Mouse (Mus musculus) G1E (cell line): ENCODE results near the gene Myo18a. TPM values are rescaled to one million over a fixed set of nuclear protein-coding genes. Genes with fewer than 3 reads are reported as not detected.

Experiments
- ATAC-seq: 2 replicates; pipeline ENCODE4 v1.8.0; 2016; ENCODE audit warnings: mild to moderate bottlenecking; ENCODE audit not compliant: insufficient number of reproducible peaks, poor library complexity, low FRiP score, severe bottlenecking; ENCODE audit errors: extremely low read depth
- DNase-seq: peaks from one replicate; pipeline ENCODE4 v3.0.0; 2012; ENCODE audit warnings: low spot score
- H3K27me3 ChIP-seq: 2 replicates; pipeline ENCODE4 v1.6.1; 2012; ENCODE audit warnings: mild to moderate bottlenecking, low read length, inconsistent platforms; ENCODE audit not compliant: insufficient read depth
- H3K36me3 ChIP-seq: replicated peaks from 2 replicates; pipeline ENCODE3; 2012; ENCODE audit warnings: mild to moderate bottlenecking, inconsistent platforms
- H3K4me1 ChIP-seq: 2 replicates; pipeline ENCODE4 v1.6.1; 2012; ENCODE audit warnings: low read depth, low read length, inconsistent platforms, mixed read lengths; ENCODE audit not compliant: insufficient read depth
- H3K4me3 ChIP-seq: 2 replicates; pipeline ENCODE4 v1.5.1; 2012; ENCODE audit warnings: low read depth, mild to moderate bottlenecking, inconsistent platforms, low read length, moderate library complexity, mixed read lengths
- H3K9me3 ChIP-seq: replicated peaks from 2 replicates; pipeline ENCODE4 v1.6.1; 2012; ENCODE audit warnings: inconsistent platforms
- CTCF ChIP-seq: IDR thresholded peaks from 2 replicates; pipeline ENCODE4 v1.5.1; 2012; ENCODE audit warnings: low read depth, low read length, inconsistent platforms, mixed read lengths
- GATA1 ChIP-seq: IDR thresholded peaks from 2 replicates; pipeline ENCODE4 v1.6.1; 2012; ENCODE audit warnings: borderline replicate concordance, low read length, inconsistent platforms, mixed read lengths
- GATA2 ChIP-seq: IDR thresholded peaks from 2 replicates; pipeline ENCODE4 v1.6.1; 2012; ENCODE audit warnings: low read depth, low read length, inconsistent platforms, borderline replicate concordance
- POLR2AphosphoS5 ChIP-seq: IDR thresholded peaks from 2 replicates; pipeline ENCODE4 v1.6.1; 2012; ENCODE audit warnings: low read depth, low read length, inconsistent platforms; ENCODE audit not compliant: insufficient replicate concordance
- TAL1 ChIP-seq: conservative IDR thresholded peaks from 2 replicates; pipeline ENCODE4 v1.6.1; 2012; ENCODE audit warnings: low read depth, low read length, inconsistent platforms, mixed read lengths
- polyA plus RNA-seq: library from polyadenylated mRNA; stranded (reverse); fragments of >175 nt; gene quantifications from 2 replicates; pipeline ENCODE4 v1.2.3, GENCODE M21; 2012
- total RNA-seq, 2 experiments: library from RNA; stranded (forward) in 1 of 2; stranded (reverse) in 1 of 2; fragments of 200-1000 nt in 1 of 2; fragments of >200 nt in 1 of 2; fragmentation: Nextera tagmentation in 1 of 2; gene quantifications; 2 replicates each; pipeline ENCODE4 v1.2.3; 2014 to 2017

Myo18a gene
- total and polyA plus RNA-seq, 3 experiments: 32.7 to 59.4 (median 53.1) TPM

DNA sequence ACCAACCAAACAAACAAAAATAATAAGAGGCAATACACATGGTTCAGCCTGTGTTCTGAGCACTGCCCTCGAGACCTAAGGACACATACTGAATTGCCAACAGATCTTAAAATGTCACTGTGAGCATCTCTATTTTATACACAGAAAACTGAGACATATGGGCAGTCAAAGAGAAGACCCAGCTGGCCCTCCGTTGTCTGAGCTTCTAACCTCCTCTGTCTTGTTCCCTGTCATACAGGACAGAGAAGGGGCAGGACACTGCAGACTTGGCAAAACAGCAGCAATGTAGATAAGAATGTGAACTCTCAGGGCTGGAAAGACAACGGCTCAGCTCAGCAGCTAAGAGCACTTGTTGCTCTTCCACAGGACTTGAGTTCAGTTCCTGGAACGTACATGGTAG lies 145.4 kb downstream of the Myo18a start:
- Histone ChIP-seq H3K27me3 (peaks cover 43% of the 10 kb centered on the region), H3K4me3 (no peak overlapping the region), H3K9me3 (no peaks in the 10 kb centered on the region), H3K36me3 (no peaks in the 10 kb centered on the region), H3K4me1 (no peaks in the 10 kb centered on the region)
- DNase-seq (no peak), ATAC-seq (no peak)
- TF ChIP-seq POLR2AphosphoS5 (no peak), GATA1 (no peak), GATA2 (no peak), TAL1 (no peak), CTCF (no peak)

DNA sequence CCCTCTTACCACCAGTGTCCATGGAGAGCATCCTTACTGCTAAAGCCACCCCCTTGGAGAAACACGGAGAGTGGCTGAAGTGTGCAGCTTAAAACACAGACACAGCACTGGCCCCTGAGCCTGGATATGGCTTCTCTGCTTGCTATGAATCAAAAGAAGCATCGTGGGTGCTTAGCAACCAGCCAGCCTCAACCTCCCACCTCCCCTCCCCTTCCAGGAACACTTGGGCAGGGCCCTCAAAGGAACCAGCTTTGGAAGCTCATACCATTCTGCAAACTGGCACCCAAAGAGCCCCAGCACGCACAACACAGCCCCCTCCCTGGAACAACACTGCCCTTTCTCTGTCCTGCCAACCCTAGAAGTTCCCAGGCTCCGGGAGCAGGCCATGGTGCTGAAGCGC lies 146.3 kb downstream of the Myo18a start:
- Histone ChIP-seq H3K4me1 (no peaks in the 10 kb centered on the region), H3K27me3 (peaks cover 45% of the 10 kb centered on the region)
- no peak for ATAC-seq

GRCm38 (mm10) chr11:77909776-77910175 lies 146.7 kb downstream of the Myo18a start:
- no peak for ATAC-seq
- TF ChIP-seq POLR2AphosphoS5: no peak
- TF ChIP-seq CTCF: no peak
- TF ChIP-seq TAL1: no peak
- no peak for TF ChIP-seq GATA1
- no peak for TF ChIP-seq GATA2
- Histone ChIP-seq H3K36me3 (no peaks in the 10 kb centered on the region), H3K27me3 (peaks cover 46% of the 10 kb centered on the region), H3K4me3 (no peak overlapping the region), H3K4me1 (no peaks in the 10 kb centered on the region), H3K9me3 (no peaks in the 10 kb centered on the region)
- DNase-seq: no peak

More for the DNA sequence above, 146.3 kb downstream of the Myo18a start:
- no peak for TF ChIP-seq TAL1
- no peak for TF ChIP-seq POLR2AphosphoS5
- TF ChIP-seq GATA1: no peak
- TF ChIP-seq CTCF: no peak
- no peak for TF ChIP-seq GATA2
- Histone ChIP-seq H3K36me3 (no peaks in the 10 kb centered on the region), H3K4me3 (no peak overlapping the region), H3K9me3 (no peaks in the 10 kb centered on the region)
- no peak for DNase-seq

GRCm38 (mm10) chr11:77913505-77913904 lies 150.5 kb downstream of the Myo18a start:
- Histone ChIP-seq H3K9me3 (no peaks in the 10 kb centered on the region), H3K4me1 (no peaks in the 10 kb centered on the region), H3K27me3 (peaks cover 58% of the 10 kb centered on the region), H3K36me3 (no peaks in the 10 kb centered on the region), H3K4me3 (no peak overlapping the region)
- TF ChIP-seq GATA2 (no peak), POLR2AphosphoS5 (no peak), TAL1 (no peak), CTCF (no peak), GATA1 (no peak)
- ATAC-seq (no peak), DNase-seq (no peak)

DNA sequence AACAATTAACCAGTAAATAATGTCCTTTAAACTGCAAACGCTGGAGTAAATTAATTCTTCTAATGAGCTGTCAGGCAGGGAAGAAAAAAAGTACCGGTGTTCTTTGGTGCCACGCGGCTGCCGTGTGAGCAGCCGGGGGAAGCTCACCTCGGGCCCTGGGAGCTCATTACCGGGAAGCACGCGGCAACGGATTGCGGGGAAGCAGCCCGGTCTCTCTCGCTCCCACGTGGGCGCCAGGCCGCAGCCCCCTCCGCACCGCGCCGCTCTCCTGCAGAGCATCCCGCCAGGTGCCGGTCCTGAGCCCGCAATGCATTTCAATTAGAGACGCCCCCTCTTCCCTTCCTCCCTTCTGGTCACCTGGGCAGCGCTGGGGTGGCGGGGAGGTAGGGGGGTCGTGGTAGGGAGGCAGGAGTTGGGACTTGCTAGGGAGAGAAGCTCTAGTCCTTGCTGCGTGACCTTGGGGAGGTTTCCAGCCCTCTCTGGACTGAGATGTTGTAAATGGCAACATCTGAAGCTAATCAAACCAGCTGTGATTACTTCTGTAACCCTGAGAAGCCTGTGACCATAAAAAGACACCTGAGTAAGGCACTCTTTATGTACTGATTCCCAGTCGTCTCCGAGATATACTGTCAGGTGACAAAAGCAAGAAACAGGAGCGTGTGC lies 151.7 kb downstream of the Myo18a start:
- Histone ChIP-seq H3K4me1 (no peaks in the 10 kb centered on the region), H3K36me3 (no peaks in the 10 kb centered on the region), H3K27me3 (peaks cover 57% of the 10 kb centered on the region), H3K9me3 (no peaks in the 10 kb centered on the region), H3K4me3 (no peak overlapping the region)
- TF ChIP-seq TAL1 (no peak), GATA1 (no peak), CTCF (no peak), POLR2AphosphoS5 (no peak), GATA2 (no peak)
- no peak for DNase-seq
- ATAC-seq: no peak

Other genes starting within 250 kb of the Myo18a start
- 0.30 TPM in 1 of 2 replicates, not detected in the other for gene Abhd15, start 248.1 kb upstream of the Myo18a start, total RNA-seq (2014; fragmentation: Nextera tagmentation)
- 0.12 and 0.27 TPM in 2 replicates for gene Abhd15, start 248.1 kb upstream of the Myo18a start, total RNA-seq (2017)
- gene Abhd15, start 248.1 kb upstream of the Myo18a start, polyA plus RNA-seq: 0.29 and 0.34 TPM in 2 replicates
- 1.4 and 7.0 TPM in 2 replicates for gene Trp53i13, start 247.3 kb upstream of the Myo18a start, total RNA-seq (2014; fragmentation: Nextera tagmentation)
- gene Trp53i13, start 247.3 kb upstream of the Myo18a start, total RNA-seq (2017): 0.71 and 1.4 TPM in 2 replicates
- 5.4 and 6.0 TPM in 2 replicates for gene Trp53i13, start 247.3 kb upstream of the Myo18a start, polyA plus RNA-seq
- gene Gm10392, start 244.0 kb upstream of the Myo18a start, total RNA-seq (2014; fragmentation: Nextera tagmentation): not detected in 2 replicates
- 0.12 and 0.38 TPM in 2 replicates for gene Gm10392, start 244.0 kb upstream of the Myo18a start, total RNA-seq (2017)
- not detected in 2 replicates for gene Gm10392, start 244.0 kb upstream of the Myo18a start, polyA plus RNA-seq
- 48.6 and 50.1 TPM in 2 replicates for gene Taok1, start 155.4 kb upstream of the Myo18a start, total RNA-seq (2014; fragmentation: Nextera tagmentation)
- 36.8 and 45.6 TPM in 2 replicates for gene Taok1, start 155.4 kb upstream of the Myo18a start, total RNA-seq (2017)
- 2.3 and 2.5 TPM in 2 replicates for gene Taok1, start 155.4 kb upstream of the Myo18a start, polyA plus RNA-seq
- gene Nufip2, start 77.1 kb upstream of the Myo18a start, total RNA-seq (2014; fragmentation: Nextera tagmentation): 97.1 and 113 TPM in 2 replicates
- 75.3 and 94.0 TPM in 2 replicates for gene Nufip2, start 77.1 kb upstream of the Myo18a start, total RNA-seq (2017)
- 22.3 and 24.0 TPM in 2 replicates for gene Nufip2, start 77.1 kb upstream of the Myo18a start, polyA plus RNA-seq
- not detected in 2 replicates for gene Cryba1, start 38.0 kb upstream of the Myo18a start, total RNA-seq (2014; fragmentation: Nextera tagmentation)
- gene Cryba1, start 38.0 kb upstream of the Myo18a start, total RNA-seq (2017): 0.27 TPM in 1 of 2 replicates, not detected in the other
- not detected in 2 replicates for gene Cryba1, start 38.0 kb upstream of the Myo18a start, polyA plus RNA-seq
- not detected in 2 replicates for gene Gm10277, start 24.5 kb downstream of the Myo18a start, total RNA-seq (2014; fragmentation: Nextera tagmentation)
- 0.23 and 0.33 TPM in 2 replicates for gene Gm10277, start 24.5 kb downstream of the Myo18a start, total RNA-seq (2017)
- gene Gm10277, start 24.5 kb downstream of the Myo18a start, polyA plus RNA-seq: not detected in 2 replicates
- gene Pipox, start 130.8 kb downstream of the Myo18a start, total RNA-seq (2014; fragmentation: Nextera tagmentation): not detected in 2 replicates
- 0.17 TPM in 1 of 2 replicates, not detected in the other for gene Pipox, start 130.8 kb downstream of the Myo18a start, total RNA-seq (2017)
- not detected in 2 replicates for gene Pipox, start 130.8 kb downstream of the Myo18a start, polyA plus RNA-seq
- not detected in 2 replicates for gene Sez6, start 167.6 kb downstream of the Myo18a start, total RNA-seq (2014; fragmentation: Nextera tagmentation)
- gene Sez6, start 167.6 kb downstream of the Myo18a start, total RNA-seq (2017): 0.11 TPM in 1 of 2 replicates, not detected in the other
- gene Sez6, start 167.6 kb downstream of the Myo18a start, polyA plus RNA-seq: 0.03 and 0.10 TPM in 2 replicates
- gene Phf12, start 219.5 kb downstream of the Myo18a start, total RNA-seq (2014; fragmentation: Nextera tagmentation): 157 and 172 TPM in 2 replicates
- 23.0 and 24.7 TPM in 2 replicates for gene Phf12, start 219.5 kb downstream of the Myo18a start, total RNA-seq (2017)
- 212 and 215 TPM in 2 replicates for gene Phf12, start 219.5 kb downstream of the Myo18a start, polyA plus RNA-seq